Mouse (Mus musculus) lung, postnatal 4 days (tissue): ENCODE results near the gene Fbxo9.
"Not testable (repeated sequence)": the region's sequence is repeated elsewhere in the genome, so short reads cannot be mapped to it uniquely, and the experiment has no call there.

Source experiments
- DNase-seq, 2 experiments: peaks; one replicate each; pipeline ENCODE4 v3.0.0; 2021

Fbxo9 gene

DNA sequence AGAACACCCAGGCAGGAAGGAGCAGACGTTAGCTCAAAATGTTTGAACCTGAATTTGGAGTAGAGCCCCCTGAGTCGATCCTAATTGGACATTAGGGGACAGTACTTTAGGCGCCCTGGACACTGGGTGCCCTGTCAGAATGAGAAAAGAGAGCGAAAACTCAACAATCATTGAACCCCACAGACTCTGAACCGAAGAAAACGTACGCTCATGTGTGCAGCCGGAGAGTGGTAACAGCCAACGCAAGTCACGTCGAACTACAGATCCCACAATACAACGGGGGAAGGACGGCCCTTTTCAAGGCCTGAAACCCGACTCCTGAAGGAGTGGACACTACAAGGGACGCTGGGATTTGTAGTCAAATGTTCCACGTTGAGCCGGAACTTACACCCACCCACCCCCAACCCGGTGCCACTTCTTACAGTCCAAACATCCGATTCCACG, at the start of gene Fbxo9, which contains the start of gene Ick:
Gene Fbxo9, minus strand, starts transcription at position 270 of the 444 bp plus-strand sequence.
Gene Ick, plus strand, starts transcription at position 397 of the 444 bp plus-strand sequence.
- DNase-seq: peak; percentile 91

DNA sequence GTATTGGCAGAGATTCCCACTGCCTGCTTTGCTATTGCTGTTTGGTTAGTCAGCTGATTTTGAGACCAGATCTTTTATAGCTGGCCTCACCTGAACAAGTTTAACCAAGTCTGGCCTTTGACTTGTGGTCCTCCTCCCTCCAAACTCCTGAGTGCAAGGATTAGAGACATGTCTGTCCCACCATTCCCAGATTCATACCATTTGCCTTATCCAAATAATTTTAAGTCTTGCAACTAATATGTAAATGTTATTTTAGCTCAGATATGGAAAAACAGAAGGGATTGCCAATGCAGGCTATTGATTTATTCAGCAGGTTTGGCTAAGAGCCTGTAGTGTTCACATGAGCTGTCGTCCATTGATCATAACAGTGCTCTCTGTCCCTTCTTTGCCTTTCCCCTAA, 48.4 kb upstream of the Fbxo9 start:
- no peak for DNase-seq

DNA sequence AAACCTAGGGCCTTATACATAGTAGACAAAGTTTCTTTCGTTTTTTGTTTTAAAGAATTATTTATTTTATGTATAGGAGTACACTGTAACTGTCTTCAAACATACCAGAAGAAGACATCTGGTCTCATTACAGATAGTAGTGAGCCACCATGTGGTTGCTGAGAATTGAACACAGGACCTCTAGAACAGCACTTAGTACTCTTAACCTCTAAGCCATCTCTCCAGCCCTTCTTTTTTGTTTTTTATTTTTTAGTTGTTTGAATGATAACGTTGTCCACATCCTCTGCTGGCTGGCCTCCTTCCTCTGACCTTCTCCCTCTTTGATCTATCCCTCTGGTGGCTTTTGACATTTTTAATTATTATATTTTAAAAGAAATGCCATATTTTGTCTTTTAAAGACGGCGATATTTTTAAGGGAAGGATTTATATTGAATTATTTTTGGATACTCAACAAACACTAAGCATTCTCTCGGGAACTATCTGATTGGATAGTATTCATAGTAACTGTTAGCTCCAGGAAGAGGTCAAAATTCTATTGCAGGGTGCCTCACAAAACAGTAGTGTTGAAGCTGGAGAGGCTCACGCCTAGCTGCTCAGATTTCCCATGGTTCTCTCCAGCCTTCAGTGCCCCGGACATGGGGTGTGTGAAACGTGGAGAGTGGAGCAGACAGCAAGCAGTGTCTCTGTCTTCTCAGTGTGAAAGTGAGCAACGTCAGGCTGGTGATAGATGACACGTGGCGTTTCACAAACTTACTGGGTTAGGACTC, 45.5 kb upstream of the Fbxo9 start:
- DNase-seq: no peak

DNA sequence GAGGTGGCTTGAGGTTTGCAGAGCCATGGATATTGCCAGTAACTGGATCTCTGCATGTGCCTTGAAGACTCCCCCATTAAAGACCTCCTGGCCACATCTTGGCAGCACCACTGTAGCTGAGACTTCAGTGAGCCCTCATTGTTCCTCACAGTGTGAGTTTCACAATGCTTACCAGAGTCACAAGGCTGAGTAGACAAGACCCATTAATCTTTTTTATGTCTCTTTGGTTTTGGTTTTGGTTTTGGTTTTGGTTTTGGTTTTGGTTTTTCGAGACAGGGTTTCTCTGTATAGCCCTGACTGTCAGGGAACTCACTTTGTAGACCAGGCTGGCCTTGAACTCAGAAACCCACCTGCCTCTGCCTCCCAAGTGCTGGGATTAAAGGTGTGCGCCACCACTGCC, 40.9 kb upstream of the Fbxo9 start:
- not testable (repeated sequence) for DNase-seq

DNA sequence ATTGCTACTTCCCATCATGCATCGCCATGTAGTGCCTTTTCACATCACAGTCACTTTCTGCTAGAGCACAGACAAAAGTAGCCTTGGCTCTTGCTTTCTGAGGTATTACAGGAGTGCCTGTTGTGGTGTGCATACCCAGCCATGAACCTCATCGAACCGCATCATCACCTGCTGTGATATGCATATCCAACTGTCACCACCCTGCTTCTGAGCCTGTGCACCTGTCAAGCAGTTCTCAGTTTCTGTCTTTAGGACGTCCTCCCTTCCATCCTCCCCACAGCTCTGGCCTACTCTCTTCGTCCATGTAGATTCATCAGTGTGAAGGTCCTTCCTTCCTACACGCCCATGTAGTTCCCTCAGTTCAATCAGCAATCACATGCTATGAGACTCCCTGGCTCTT, 39.3 kb upstream of the Fbxo9 start:
- no peak for DNase-seq

DNA sequence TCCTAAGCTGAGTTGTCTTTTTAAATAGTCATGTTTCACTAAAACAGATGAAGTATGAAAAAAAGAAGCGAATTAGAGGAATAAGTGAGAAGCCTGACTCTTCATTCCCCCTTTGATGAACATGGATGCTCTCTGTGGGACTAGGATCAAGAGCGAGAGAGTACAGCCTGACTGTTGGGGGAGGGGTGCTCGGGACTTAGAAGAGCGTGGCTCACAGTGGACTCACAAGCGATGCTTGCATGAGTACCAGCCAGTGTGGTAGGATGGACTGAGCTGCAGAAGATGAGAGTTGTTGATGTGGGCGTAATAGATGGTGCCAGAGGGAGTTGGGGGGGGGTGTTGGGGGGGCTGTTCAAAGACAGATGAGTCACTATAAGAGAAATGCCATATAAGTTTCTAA, 37.8 kb upstream of the Fbxo9 start:
- DNase-seq: no peak

DNA sequence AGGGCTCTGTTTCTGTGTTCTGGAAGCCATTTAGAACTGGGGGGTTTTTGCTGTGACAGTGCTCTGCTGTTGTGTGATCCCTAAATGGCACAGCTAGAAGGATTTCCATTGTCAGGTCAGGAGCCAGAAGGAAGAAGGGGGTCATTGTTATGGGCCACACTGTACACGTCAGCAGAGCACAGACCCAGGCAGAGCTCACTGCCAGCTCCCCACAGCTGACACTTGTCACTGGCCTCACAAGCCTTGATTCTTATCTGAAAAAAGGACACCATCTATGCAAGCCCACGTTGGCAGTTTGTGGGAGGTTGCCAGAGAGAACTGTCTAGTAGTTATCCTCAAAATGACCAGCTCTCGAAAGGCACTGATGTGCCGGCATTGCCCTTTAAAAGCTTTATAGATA, 37.2 kb upstream of the Fbxo9 start:
- DNase-seq: no peak

DNA sequence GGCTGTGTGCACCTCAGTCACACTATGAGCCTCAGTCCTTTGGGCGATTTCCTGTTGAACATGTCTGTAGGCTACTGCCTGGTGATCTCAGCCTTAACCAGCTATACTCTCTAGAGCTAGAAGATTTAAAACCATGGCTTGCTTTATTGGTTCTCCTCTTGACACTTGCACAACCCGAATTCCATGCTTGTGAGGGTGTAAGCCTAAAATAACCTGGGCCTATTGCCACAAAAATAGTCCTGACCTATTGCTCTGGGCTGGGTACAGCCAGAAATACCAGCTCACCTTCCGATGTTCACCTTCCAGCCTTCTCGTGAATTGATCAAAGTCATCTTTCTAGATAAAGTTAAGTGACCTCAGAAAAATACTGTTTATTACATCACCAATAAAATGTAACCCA, 30.6 kb upstream of the Fbxo9 start:
- DNase-seq: no peak

DNA sequence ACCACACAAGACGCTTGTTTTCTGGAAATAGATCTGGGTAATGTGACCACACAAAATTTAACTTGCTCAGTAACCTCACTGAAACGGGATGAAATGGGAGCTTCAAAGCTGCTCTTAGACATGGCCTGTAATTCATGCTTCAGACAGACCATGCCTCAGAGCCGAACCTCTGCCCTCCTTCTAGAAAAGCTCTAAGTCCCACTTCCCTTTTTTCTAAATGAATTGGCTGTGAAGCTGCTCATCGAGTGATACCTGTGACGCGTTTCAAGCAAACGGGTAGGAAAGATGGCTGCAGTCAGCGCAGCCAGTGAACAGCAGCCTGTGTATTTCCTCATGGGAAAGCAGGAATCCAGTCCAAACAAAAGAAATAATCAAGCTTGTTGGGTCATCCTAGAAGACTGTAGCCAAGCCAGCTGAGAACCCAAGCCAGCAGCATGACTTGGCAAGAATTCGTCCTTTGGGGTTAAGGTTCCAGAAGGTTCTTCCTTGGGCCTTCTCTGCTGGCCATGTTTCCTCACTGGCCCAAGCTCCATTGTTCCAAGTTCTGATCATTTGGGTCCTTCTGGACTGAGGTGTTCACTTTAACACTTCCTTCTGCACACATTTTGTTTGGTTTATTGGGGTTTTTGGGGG, 29.3 kb upstream of the Fbxo9 start:
- DNase-seq: no peak

DNA sequence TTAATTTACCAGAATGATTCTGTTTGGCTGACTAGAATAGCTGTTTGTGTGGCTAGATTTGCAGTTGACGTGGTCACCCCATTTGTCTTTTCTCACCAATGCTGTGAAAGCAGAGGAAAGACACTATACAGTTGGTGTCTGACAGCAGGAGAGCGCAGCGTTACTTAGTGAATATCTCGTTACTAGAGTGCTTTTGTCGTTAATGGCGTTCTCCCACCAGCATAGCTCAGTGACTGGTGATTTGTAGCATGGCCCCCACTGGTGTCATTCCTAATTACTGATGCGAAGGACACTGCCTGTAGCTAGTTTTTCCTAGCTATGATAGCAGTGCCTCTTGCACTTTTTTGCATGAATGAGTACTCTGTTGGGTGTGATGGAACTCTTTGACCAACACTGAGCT, 26.8 kb upstream of the Fbxo9 start:
- no peak for DNase-seq

DNA sequence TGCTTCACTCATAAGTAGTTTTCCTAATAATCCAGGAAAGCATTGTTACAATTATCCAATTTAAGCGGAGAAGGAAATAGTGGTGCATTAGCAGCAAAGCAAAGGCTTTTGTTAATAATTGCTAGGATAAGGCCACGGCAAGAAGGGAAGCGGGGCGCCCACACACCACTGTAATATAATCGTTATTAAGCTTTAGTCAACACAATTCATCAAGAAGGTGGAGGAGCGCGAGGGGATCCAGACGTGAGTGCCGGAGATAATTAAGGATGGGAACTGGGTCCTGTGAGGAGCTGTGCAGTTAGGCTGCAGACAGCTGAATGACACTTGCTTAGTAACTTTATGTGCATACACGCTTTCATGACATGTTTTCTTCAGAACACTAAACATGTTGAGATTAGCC, 17.8 kb upstream of the Fbxo9 start:
- DNase-seq: no peak

DNA sequence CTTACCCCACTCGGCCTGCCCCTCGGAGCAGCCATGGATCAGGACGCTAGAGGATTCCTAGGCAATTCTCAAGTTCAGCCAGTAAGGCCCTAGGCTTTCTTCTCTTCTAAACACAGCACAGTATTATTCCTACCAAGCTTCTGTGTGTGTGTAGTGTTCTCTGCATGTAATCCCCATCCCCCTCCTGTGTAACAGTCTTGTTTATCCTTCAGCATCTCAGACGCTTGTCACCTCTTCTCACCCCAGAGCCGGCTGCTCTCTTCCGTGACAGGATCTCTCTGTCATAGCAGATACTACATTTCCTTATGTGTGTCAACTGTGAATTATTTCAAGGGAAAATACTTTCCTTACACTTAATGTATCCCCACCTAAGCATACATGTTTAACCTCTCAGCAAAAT, 17.1 kb upstream of the Fbxo9 start:
- no peak for DNase-seq

DNA sequence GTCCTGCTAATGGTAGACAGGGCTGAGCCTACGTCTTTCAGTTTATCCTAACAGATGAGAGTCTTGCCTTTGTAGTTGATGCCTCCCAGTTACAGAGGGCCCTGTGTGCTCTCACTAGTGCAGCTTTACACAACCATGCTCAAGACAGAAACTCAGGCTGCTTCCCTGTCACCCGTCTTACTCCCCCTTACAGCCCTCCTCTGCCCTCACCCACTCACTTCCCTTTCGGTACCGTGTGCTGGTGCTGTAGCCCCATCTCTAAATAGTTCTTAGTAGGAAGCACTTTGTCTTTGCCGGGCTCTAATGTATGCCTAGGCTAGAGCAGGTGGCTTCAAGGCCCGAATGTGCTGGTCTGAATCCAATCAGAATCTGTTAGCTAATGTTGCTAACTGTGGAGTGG, 15.4 kb upstream of the Fbxo9 start:
- no peak for DNase-seq

DNA sequence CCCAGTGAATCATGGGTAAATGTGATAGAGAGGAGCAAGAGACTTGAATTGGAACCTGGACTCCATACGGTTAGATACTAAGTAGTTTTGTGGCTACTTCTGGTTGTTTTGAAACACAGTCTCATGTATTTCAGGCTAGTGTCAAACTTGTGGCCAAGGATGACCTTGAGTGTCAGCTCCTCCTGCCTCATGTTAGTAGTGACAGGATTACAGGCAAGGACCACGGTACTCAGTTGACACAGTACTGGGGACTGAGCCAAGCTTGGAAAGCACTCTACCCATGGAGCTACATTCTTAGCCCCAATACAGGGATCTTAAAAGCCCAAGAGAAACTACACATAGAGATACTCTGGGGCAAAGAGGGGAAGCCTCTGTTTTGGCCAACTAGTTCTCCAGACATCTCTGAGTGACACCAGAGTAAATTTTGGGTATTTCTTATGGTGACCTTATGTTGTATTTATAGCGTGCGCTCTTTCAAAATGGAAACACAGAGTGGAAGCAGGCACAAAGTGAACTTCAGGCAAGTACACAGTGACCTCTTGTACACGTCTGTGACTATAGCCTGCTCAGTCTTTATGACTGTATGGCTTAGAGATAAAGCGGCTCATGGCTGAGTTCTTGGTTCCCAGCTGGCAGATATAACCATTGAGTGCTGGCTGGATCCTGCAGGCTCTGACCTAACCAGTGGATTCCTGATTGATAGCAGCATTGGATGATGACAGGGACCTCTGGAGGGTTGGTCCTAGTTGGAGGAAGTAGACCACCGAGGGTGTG, 14.3 kb upstream of the Fbxo9 start:
- no peak for DNase-seq

DNA sequence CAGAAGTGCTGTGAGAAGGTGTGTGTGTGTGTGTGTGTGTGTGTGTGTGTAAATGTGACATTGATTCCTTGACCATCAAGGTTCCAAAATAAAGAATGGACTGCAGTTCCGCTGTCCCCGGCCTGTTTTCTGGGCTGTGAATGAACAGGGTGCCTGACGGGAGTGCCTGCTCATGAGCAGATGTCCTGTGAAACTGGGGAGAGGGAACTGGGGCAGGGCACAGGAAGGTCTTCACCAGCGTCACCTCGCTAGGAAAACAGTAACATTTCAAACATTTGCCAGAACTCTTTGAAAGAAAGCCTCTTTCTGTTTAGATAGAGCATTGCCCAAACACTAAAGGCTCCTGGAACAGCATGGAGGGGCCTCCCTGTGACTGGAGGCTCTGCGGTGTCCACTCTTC, 13.1 kb upstream of the Fbxo9 start:
- DNase-seq: no peak

DNA sequence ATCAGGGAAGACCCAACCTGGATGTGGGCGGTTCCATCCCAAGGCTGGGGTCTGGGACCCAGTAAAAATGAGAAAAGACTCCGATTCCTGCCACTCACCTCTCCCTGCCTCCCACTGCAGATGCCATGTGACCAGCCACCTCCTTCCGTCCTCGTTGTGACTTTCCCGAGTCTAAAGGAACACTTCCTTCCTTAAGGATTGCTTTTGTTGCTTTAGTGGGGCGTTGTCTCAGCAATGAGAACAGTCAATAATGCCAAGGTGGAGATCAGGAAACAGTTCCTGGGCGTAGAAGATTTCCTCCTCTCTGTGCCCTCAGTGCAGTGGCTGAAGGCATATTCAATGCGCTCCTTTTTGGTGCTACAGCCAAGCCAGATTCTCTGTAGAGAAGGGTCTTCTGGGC, 12.5 kb upstream of the Fbxo9 start:
- DNase-seq: peak; percentile 41 to 54

DNA sequence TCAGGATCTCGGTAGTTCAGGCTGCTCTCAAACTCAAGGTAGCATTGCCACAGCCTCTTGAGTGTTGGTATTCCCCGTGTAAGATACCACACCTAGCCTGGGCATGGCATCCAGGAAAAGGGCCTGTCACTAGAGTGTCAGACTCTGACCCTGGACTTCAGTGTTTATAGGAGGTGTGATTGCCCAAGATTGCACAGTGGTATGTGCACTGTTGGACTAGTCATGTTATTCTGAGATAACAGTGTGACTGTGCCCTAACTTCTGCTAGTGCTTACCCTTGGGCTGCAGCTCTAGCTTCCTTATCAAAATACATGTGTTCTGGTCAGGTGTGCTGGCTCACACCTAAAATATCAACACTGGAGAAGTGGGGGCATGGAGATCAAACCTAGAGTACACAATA, 8.8 kb upstream of the Fbxo9 start:
- peak in 1 of 2 experiments; percentile 33 for DNase-seq

DNA sequence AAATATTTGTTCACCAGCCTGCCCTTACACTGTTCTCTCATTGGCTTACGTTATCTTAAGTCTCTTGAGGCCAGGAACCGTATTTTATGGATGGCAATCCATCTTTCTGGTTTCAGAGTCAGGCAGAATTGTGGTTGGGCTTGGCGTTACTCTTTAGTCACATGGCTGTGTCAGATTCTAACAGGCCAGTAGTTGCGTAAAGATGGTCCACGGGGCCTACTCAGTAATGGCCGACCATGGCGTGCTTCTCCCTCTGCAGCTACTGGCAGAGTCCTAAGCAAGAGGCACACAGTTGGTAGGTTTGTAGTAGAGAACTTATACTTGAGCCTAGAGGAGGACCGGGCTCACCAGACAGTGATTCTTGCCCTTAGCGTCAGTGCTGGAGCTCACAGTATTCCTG, 6.9 kb upstream of the Fbxo9 start:
- no peak for DNase-seq

DNA sequence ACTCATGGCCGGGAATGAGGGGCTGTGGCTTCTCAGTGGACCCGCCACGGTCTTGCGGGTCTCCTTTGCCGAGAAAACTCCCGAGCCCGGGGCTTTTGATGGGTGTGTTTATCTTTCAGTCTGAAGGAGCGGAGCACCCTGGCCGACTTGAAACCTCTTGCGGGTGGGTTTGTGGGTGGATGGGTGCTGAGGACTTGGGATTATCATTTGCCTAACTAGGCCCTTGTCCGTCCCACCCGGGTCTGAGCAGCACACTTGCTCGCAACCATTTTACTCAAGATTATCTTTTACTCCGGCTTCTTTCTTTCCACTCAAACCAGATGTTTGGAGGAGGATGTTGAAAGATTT, 4.6 kb upstream of the Fbxo9 start:
- no peak for DNase-seq

DNA sequence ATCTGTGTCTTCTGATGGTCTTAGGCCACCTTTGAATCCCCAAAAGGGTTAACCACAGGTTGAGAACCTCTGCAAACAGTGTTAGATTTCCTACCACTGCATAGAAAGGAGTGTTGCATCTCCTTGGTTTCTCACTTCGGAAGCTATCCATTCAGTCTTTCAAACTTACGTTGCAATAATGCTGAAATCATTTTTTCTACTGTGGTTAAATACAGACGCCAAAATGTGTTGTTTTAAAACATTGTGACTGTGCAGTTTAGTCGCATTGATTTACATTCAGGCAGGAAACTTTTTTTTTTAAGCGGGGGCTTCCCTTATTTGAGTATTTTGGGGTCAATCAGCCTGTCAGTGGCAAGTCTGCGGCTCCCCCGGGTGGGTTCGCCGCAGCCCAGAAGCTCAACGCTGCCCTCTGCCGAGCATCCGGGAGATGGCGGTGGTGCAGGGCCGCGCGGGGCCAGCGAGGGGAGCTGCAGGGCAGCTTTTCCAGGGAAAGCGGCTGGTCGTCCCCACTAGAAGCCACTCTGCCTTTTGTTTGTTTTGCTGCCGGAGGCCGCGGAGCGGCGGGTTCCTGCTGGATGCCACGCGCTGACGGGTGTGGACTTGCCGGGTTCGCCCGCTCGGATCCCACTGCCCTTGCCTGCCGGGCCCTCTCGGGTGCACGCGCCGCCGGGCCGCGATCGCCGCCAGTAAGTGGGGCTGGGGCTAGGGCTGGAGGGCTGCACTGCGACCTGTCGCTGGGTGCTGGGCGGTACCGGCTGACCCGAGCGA, 4.1 kb upstream of the Fbxo9 start:
- peak; percentile 95 to 96 for DNase-seq

DNA sequence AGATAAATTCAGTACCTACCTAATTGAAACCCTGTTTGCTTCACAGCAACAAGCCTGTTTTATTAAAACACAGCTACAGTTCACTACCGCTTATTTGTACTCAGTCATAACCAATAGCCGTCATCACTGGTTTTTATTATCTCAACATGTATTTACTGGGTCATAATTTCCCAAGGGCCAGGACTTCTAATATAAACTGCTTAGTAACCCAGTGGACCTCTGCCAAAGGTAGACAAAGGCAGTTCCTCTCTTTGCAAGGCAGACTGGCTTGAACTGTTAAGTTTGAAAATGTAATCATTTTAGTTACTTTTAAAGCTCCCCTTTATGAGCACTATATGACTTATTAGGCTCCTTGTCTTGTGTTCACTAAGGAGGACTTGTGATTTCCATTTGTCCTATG, 2.6 kb upstream of the Fbxo9 start:
- no peak for DNase-seq

DNA sequence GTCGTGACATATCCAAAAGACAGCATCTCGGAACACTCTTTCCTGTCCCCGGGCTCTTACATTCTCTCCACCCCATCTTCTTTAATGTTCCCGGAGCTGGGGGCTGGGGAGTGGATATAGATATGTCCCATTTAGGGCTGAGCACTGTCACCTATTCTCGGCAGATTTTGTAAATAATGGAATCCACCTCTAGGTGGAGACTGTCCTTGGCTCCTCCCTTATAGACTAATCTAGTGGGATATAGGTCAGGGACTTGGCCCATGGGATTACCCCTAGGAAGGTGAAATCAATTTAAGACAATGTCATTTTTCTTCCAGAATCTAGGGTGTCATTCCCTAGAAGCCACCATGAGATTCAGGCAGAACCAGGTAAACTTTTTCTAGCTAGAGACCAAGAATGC, 791 bp upstream of the Fbxo9 start:
- no peak for DNase-seq
